Mouse (Mus musculus): ENCODE measurements at regions not wholly inside any gene's neighbourhood (a gene's known extent, or its start where the extent isn't known, plus 50 kb on each side); places are given as distances from the start of the nearest gene placed in this dataset.

DNA sequence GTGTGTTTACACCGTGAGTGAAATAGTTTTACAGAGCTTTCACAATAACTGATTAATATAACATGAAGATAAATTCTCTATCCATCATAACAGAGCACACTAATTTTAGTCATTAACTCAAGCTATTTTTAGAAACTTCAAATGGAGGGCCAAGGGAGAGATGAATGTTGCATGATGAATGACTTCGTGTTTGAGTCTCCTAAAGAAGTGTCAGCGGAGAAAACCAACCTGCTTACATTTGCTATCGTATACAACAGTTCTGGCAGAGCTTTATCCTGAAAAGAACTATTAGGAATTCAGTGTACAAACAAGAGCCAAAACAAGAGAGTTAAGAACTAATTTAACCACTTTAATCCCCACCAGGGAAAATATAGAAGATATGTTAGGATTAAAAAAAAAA lies 526.9 kb downstream of the Zpld1 start:
- DNase-seq, result no peak

DNA sequence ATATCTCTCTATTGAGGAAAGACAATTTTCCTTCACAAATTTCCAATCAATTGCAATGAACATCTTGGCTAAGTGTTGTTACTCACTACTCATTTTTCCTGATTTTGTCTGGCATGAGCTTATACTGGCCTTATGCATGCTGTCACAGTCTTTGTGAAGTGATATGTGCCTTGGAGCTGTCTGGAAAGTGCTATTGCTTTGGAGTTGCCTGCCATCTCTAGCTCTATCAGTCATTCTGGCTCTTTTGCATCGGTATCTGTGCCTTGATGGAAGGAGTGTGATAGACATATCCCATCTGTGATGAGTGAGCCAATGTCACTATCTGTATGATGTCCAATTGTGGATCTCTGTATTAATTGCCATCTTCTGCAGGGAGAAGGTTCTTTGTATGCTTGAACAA lies 553.6 kb downstream of the Zpld1 start:
- no peak for DNase-seq

DNA sequence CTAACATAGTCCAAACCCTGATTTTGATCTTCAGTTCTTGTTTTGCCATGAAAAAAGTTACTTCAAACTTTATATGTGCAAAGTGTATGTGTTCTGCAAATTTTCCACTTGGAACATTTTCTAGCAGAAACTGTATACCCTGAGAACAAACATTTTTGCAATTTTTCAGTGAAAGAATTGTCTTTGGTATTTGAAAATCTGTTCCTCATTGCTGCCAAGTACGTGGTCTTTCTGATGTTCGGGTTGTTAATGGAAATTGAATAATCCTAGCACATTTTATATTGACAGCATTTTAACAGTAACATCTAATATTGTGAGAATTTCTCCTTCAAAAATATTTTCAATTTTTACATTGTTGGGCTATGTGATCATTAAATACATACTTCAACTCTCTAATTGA lies 564.3 kb downstream of the Zpld1 start:
- DNase-seq, result no peak

DNA sequence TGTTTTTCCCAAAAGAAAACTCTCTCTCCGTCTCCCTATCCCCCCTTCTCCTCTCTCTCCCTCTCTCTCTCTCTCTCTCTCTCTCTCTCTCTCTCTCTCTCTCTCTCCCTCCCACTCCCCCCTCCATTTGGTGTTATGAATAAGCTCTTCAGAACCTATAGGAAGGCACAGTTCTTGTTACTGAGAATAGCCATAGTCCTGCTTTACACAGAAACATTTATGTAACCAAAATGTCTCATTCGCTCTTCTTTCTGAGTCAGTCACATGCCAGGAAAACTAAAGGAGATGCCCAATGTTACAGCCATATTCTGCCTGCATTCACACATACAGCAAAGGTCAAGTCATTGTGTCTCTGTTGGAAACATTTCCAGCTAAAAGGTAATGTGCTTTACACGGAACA lies 589.9 kb downstream of the Zpld1 start:
- DNase-seq, result no peak

DNA sequence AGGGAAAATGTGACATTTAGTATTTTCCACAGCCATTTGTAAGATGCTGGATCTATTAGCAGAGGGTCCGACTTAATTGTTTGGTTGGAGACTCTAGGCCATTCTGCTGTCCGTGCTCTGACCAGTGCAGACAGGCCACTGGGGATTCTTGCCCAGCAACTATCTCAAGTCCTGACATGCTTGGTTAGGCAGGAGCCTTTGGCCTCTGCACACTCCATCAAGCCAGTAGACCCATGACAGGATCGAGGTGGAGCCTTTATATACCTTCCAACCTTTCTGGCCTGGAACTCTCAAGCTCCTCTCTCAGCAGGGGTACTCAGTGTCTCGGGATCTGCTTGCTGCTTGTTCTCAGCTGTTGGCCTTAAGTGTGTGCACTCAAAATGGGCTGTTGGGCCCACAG lies 615.0 kb downstream of the Zpld1 start:
- DNase-seq, result no peak

DNA sequence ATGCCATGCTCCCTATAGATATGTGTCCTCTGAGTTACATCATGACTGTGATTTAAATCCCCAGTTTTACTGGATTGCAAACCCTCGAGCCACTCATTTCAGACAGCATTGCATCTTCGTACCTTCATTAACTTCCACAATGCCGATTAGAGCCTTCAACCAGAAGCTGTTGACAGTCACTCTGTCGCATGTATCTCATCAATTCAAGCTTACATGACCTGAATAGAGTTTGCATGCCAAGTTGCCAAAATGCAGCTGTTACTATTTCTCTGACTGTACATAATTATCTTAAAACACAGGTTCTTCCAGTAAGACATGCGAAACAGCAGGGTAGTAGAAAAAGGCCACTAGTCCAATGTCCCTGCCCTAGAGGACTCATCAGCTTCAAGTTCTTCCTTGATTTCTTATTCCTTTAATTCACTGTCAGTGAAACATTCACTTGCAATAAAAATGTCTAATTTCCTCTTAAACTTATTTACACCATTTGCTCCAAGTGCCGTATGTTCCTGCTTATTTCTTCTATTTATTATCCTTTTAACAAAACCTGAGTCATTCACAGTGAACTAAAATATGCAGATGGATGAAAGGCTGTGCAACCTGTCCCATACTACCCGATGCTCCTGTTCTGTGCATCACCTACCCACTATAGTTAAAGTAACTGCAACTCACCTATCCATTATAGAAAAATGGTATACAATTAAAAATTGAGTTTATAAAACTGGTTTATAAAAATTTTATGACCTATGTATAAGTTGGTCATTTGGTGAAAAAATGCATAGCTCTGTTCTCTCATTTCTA lies 648.9 kb downstream of the Zpld1 start:
- DNase-seq, result no peak

DNA sequence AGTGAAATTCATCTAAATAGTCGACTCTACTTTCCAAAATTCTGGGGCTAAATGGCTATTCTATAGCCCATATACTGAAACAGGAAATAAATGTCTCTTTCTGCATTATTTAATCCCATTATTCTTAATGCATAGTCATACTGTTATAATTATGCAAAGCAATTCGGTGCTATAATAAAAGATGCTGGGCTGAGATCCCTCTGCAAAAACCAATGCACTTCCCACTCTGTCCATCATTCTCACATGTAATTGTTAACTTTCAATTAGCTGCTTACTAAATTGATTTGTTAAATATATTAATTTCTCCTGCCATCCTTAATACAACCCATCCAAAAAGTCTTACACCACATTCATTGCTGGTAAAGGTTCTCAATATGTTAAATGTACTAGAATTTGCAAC lies 650.0 kb downstream of the Zpld1 start:
- DNase-seq, result no peak

DNA sequence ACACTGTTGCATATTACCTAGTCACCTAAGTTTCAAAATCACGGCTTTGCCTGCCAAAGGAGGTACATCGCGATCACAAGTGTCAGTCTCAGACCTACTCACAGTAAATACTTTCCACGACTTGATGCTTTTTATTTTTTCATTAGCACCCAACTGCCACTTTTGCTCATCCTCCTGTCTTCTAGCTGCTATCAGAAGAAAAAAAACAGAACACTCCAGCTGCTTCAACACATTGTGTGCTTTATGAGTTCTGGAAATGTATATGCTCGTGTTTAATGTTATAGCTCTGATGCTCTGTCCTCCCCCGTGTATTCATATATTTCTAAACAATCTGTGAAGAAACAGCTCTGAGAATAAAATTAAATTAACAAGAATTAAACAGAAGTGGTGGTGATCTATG lies 651.5 kb downstream of the Zpld1 start:
- DNase-seq, result no peak

DNA sequence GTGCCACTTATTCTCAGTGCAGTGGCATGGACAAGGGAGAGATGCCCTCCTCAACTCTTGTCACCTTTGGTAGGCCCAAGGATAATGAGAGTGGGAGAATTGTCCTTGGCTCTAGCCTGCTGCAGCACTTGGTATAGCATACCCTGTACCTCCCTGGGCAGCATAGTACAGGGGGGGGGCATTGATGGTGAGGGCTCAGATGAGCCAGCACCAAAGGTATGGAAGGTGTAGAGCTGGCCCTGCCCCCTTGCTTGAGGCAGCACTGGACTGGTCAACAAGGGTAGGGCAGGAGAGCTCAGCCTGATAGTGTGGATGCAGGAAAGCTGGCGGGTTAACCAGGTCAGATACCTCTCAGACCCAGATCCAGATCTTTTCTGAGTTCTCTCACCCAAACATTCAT lies 668.6 kb downstream of the Zpld1 start:
- peak in 1 of 2 experiments; percentile 25 for DNase-seq

DNA sequence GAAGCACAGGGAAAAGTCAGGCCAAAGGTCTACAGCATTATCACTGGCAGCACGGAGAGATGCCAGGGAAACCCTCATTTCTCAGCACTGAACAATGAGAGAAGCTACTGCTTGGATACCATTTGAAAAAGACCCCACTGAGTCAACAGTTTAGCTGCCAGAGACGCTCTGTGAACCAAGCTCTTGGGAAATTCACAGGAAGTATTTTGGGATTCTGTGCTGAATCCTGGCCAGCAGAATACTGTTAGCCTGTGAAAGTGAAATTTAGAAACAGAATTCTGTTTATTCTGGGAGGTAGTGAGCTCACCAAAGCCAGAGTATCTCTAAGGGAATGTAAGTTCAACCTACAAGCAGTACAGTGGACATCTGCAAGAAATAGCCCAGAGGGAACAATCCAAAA lies 705.1 kb downstream of the Zpld1 start:
- no peak for DNase-seq
